In the genomic region with DNA sequence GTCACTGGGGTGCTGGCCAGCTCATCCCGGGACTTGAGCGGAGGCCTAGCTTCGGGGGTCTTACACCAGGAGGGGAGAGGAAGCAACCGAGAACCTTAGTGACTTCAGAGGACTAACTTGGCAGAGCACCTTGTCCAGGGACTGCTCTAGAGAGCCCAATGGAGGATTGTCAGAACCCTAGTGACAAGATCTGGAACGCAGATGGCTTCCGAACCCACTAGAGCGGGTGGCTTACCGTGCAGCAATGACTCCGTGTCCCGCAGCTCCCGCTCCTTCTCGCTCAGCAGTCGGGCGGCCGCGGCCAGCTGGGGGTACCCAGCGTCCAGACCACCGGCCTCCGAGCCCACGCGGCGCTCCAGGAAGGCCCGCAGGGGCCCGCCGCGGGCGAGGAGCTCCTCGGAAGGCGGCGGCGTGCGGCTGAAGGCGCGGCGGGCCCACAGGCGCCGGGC, we compare ENCODE assay signal across 8 mouse cellular contexts. TPM values are rescaled to one million over a fixed set of nuclear protein-coding genes. Genes with fewer than 3 reads are reported as not detected.
DNase-seq lines count a peak whose midpoint lies in the region; ATAC-seq and TF ChIP-seq lines count a peak whose summit lies in the region.

No protein-coding gene starts in this region.

- peak overlapping the region; percentile 83 for H3K4me2 ChIP-seq in kidney, embryonic 15.5 days
- H3K4me2 ChIP-seq in embryonic facial prominence, embryonic 12.5 days (replicated peaks) = peak overlapping the region; percentile 59
- H3K4me2 ChIP-seq in intestine, embryonic 16.5 days (ENCODE audit: low read depth, low read length) = peak overlapping the region; percentile 41
- peak overlapping the region; percentile 75 for H3K4me2 ChIP-seq in neural tube, embryonic 12.5 days (replicated peaks)

- no peak for TF ChIP-seq CTCF in ES-Bruce4 (IDR thresholded peaks at IDR 0.05; ENCODE audit: low read depth, low read length)

- no peaks in the 10 kb centered on the region for H3K27me3 ChIP-seq in kidney, embryonic 15.5 days
- no peaks in the 10 kb centered on the region for H3K27me3 ChIP-seq in ES-Bruce4 (ENCODE audit: control insufficient read depth, insufficient read depth, low read length, poor library complexity, severe bottlenecking)
- H3K27me3 ChIP-seq in embryonic facial prominence, embryonic 12.5 days = no peaks in the 10 kb centered on the region
- H3K27me3 ChIP-seq in intestine, embryonic 16.5 days (replicated peaks; ENCODE audit: control insufficient read depth, insufficient read depth, low read length) = no peaks in the 10 kb centered on the region
- no peaks in the 10 kb centered on the region for H3K27me3 ChIP-seq in neural tube, embryonic 12.5 days (replicated peaks)

- TF ChIP-seq POLR2A in ES-Bruce4 (IDR thresholded peaks at IDR 0.05; ENCODE audit: insufficient read depth, low read length) = no peak

- H3K4me3 ChIP-seq in kidney, embryonic 15.5 days (replicated peaks) = peak overlapping the region; percentile 95
- H3K4me3 ChIP-seq in ES-Bruce4 (ENCODE audit: low read depth, low read length) = peak overlapping the region; percentile 98
- H3K4me3 ChIP-seq in embryonic facial prominence, embryonic 12.5 days = peak overlapping the region; percentile 93
- peak overlapping the region; percentile 92 for H3K4me3 ChIP-seq in intestine, embryonic 16.5 days (ENCODE audit: low read length)
- peak overlapping the region; percentile 88 for H3K4me3 ChIP-seq in neural tube, embryonic 12.5 days

- ATAC-seq in kidney, embryonic 15.5 days (replicated peaks; ENCODE audit: low FRiP score) = peak; percentile 0
- peak; percentile 17; the same call in 1 of the 2 replicates for ATAC-seq in embryonic facial prominence, embryonic 12.5 days (ENCODE audit: insufficient number of reproducible peaks, insufficient read depth, low FRiP score, low TSS enrichment)
- no peak; the same call in 1 of the 2 replicates for ATAC-seq in intestine, embryonic 16.5 days
- ATAC-seq in neural tube, embryonic 12.5 days (ENCODE audit: low FRiP score, low read depth) = no peak

- peaks cover 25% of the 10 kb centered on the region for H3K36me3 ChIP-seq in kidney, embryonic 15.5 days
- peaks cover 20% of the 10 kb centered on the region for H3K36me3 ChIP-seq in ES-Bruce4 (ENCODE audit: control insufficient read depth, insufficient read depth, low read length, poor library complexity, severe bottlenecking)
- H3K36me3 ChIP-seq in embryonic facial prominence, embryonic 12.5 days = peaks cover 19% of the 10 kb centered on the region
- H3K36me3 ChIP-seq in intestine, embryonic 16.5 days (ENCODE audit: control insufficient read depth, insufficient read depth, low read length) = peaks cover 10% of the 10 kb centered on the region
- H3K36me3 ChIP-seq in neural tube, embryonic 12.5 days = peaks cover 19% of the 10 kb centered on the region

- WGBS in kidney, embryonic 15.5 days = 0% methylated on average over 28 of the region's 37 CpGs
- under 1% methylated on average over 37 of the region's 37 CpGs for WGBS in embryonic facial prominence, embryonic 12.5 days
- whole genome bisulfite sequencing in intestine, embryonic 16.5 days = under 1% methylated on average over 37 of the region's 37 CpGs
- under 1% methylated on average over 37 of the region's 37 CpGs for WGBS in neural tube, embryonic 12.5 days

- no peak for DNase-seq in kidney, adult 11 months
- no peak for DNase-seq in left cerebral cortex, postnatal 4 days
- no peak for DNase-seq in c-Kit-positive CD71-positive TER-119-positive erythroid progenitor cells, embryonic 14.5 days (ENCODE audit: low spot score)

- intact Hi-C loops in left cerebral cortex, postnatal 4 days (cut with DNase I) = no loop called here

- TF ChIP-seq EP300 in ES-Bruce4 (IDR thresholded peaks at IDR 0.05; ENCODE audit: insufficient read depth, low read depth, low read length) = no peak

- H3K9ac ChIP-seq in kidney, embryonic 15.5 days = peak overlapping the region; percentile 95
- H3K9ac ChIP-seq in ES-Bruce4 (ENCODE audit: low read depth, poor library complexity, severe bottlenecking) = peak overlapping the region; percentile 85
- H3K9ac ChIP-seq in embryonic facial prominence, embryonic 12.5 days = peak overlapping the region; percentile 93
- peak overlapping the region; percentile 96 for H3K9ac ChIP-seq in intestine, embryonic 16.5 days (ENCODE audit: low read depth, low read length)
- peak overlapping the region; percentile 90 for H3K9ac ChIP-seq in neural tube, embryonic 12.5 days

- H3K27ac ChIP-seq in kidney, embryonic 15.5 days = peak overlapping the region; percentile 94
- H3K27ac ChIP-seq in ES-Bruce4 (ENCODE audit: insufficient read depth, low read length) = no peak overlapping the region
- H3K27ac ChIP-seq in embryonic facial prominence, embryonic 12.5 days = peak overlapping the region; percentile 93
- H3K27ac ChIP-seq in intestine, embryonic 16.5 days (ENCODE audit: low read length) = peak overlapping the region; percentile 96
- H3K27ac ChIP-seq in neural tube, embryonic 12.5 days = peak overlapping the region; percentile 70

- H3K9me3 ChIP-seq in kidney, embryonic 15.5 days (replicated peaks) = no peaks in the 10 kb centered on the region
- no peaks in the 10 kb centered on the region for H3K9me3 ChIP-seq in ES-Bruce4 (replicated peaks; ENCODE audit: control insufficient read depth, insufficient read depth, low read length, poor library complexity, severe bottlenecking)
- H3K9me3 ChIP-seq in embryonic facial prominence, embryonic 12.5 days = no peaks in the 10 kb centered on the region
- H3K9me3 ChIP-seq in intestine, embryonic 16.5 days (ENCODE audit: control insufficient read depth, low read length) = no peaks in the 10 kb centered on the region
- no peaks in the 10 kb centered on the region for H3K9me3 ChIP-seq in neural tube, embryonic 12.5 days

- peaks cover 20% of the 10 kb centered on the region for H3K4me1 ChIP-seq in kidney, embryonic 15.5 days
- no peaks in the 10 kb centered on the region for H3K4me1 ChIP-seq in ES-Bruce4 (ENCODE audit: control insufficient read depth, insufficient read depth, low read length)
- peaks cover 13% of the 10 kb centered on the region for H3K4me1 ChIP-seq in embryonic facial prominence, embryonic 12.5 days
- H3K4me1 ChIP-seq in intestine, embryonic 16.5 days (ENCODE audit: control insufficient read depth, insufficient read depth, low read length) = peaks cover 9% of the 10 kb centered on the region
- H3K4me1 ChIP-seq in neural tube, embryonic 12.5 days = peaks cover 14% of the 10 kb centered on the region

RNA-seq across cellular contexts. Expression of a gene that starts 0.4 kb away (rescaled TPM):
- polyA plus RNA-seq in kidney, embryonic 15.5 days (2015; fragmentation: Nextera tagmentation; extraction: Ambion mirVana) = 14.5 and 15.3 TPM in 2 replicates
- polyA plus RNA-seq in ES-Bruce4 (2011; ENCODE audit: insufficient read depth, insufficient read length, low read depth, missing spikeins) = 11.2 and 12.0 TPM in 2 replicates
- polyA plus RNA-seq in embryonic facial prominence, embryonic 12.5 days (2016; fragmentation: Nextera tagmentation; extraction: Ambion mirVana) = 14.9 and 19.0 TPM in 2 replicates
- 11.9 and 12.5 TPM in 2 replicates for polyA plus RNA-seq in intestine, embryonic 16.5 days (2015; fragmentation: Nextera tagmentation; extraction: Ambion mirVana)
- polyA plus RNA-seq in neural tube, embryonic 12.5 days (2016; fragmentation: Nextera tagmentation; extraction: Ambion mirVana) = 13.0 and 15.7 TPM in 2 replicates
- 10 to 100 TPM; 10.7 to 11.4 TPM for total RNA-seq in left cerebral cortex, postnatal 4 days (2021)

RNA-seq across cellular contexts. Expression of a gene that starts 17.9 kb away (rescaled TPM):
- polyA plus RNA-seq in kidney, embryonic 15.5 days (2015; fragmentation: Nextera tagmentation; extraction: Ambion mirVana) = 75.5 and 79.6 TPM in 2 replicates
- polyA plus RNA-seq in ES-Bruce4 (2011; ENCODE audit: insufficient read depth, insufficient read length, low read depth, missing spikeins) = 82.6 and 90.1 TPM in 2 replicates
- 79.1 and 79.8 TPM in 2 replicates for polyA plus RNA-seq in embryonic facial prominence, embryonic 12.5 days (2016; fragmentation: Nextera tagmentation; extraction: Ambion mirVana)
- 41.6 and 47.9 TPM in 2 replicates for polyA plus RNA-seq in intestine, embryonic 16.5 days (2015; fragmentation: Nextera tagmentation; extraction: Ambion mirVana)
- polyA plus RNA-seq in neural tube, embryonic 12.5 days (2016; fragmentation: Nextera tagmentation; extraction: Ambion mirVana) = 45.4 and 50.4 TPM in 2 replicates
- 1 to 10 TPM; 4.0 to 4.6 TPM for total RNA-seq in left cerebral cortex, postnatal 4 days (2021)

Comparison
In these comparisons a context has a peak if more than half of its experiments do, and no peak if none do; other contexts are left out.
1. ATAC-seq: peak in kidney, embryonic 15.5 days (single experiment) and embryonic facial prominence, embryonic 12.5 days (single experiment); none in intestine, embryonic 16.5 days (single experiment) and neural tube, embryonic 12.5 days (single experiment).
2. Peak in every context shown above with its lines, with median percentiles within 50 percentile points of each other: H3K4me2 ChIP-seq, H3K4me3 ChIP-seq and H3K9ac ChIP-seq.